ENCODE assay signal across 8 mouse cellular contexts in genomic region chr7:92742774-92743173, GRCm38 (mm10). TPM values are rescaled to one million over a fixed set of nuclear protein-coding genes. Genes with fewer than 3 reads are reported as not detected.
A peak's percentile ranks its signal among the peaks of the same experiment; 100 is the strongest.
DNase-seq lines count a peak whose midpoint lies in the region; ATAC-seq lines count a peak whose summit lies in the region.

No protein-coding gene starts in this region.

- no peak for ATAC-seq in embryonic facial prominence, embryonic 15.5 days (ENCODE audit: insufficient number of reproducible peaks, low FRiP score, low TSS enrichment, low read depth)
- ATAC-seq in intestine, embryonic 16.5 days: peak; percentile 26; the same call in 1 of the 2 replicates
- peak; percentile 46 for ATAC-seq in megakaryocyte-erythroid progenitor cell, adult 5-6 weeks (replicated peaks; ENCODE audit: low FRiP score, low TSS enrichment, poor library complexity, severe bottlenecking)
- ATAC-seq in megakaryocyte progenitor cell, adult 5-6 weeks (replicated peaks; ENCODE audit: poor library complexity): no peak

- peak overlapping the region; percentile 84 for H3K4me3 ChIP-seq in embryonic facial prominence, embryonic 15.5 days (replicated peaks)
- peak overlapping the region; percentile 74 for H3K4me3 ChIP-seq in intestine, embryonic 16.5 days (ENCODE audit: low read length)

- H3K36me3 ChIP-seq in embryonic facial prominence, embryonic 15.5 days: no peaks in the 10 kb centered on the region
- no peaks in the 10 kb centered on the region for H3K36me3 ChIP-seq in intestine, embryonic 16.5 days (ENCODE audit: control insufficient read depth, insufficient read depth, low read length)

- 2% methylated on average over 6 of the region's 6 CpGs for WGBS in embryonic facial prominence, embryonic 15.5 days
- under 1% methylated on average over 6 of the region's 6 CpGs for WGBS in intestine, embryonic 16.5 days

- H3K9ac ChIP-seq in embryonic facial prominence, embryonic 15.5 days: 0 out of 2 replicates have a peak overlapping the region, but pooled peaks have one; percentile 49
- peak overlapping the region; percentile 72 for H3K9ac ChIP-seq in intestine, embryonic 16.5 days (ENCODE audit: low read depth, low read length)

- peak overlapping the region; percentile 61; the same call in 1 of the 2 replicates for H3K27ac ChIP-seq in embryonic facial prominence, embryonic 15.5 days (replicated peaks)
- peak overlapping the region; percentile 84 for H3K27ac ChIP-seq in intestine, embryonic 16.5 days (ENCODE audit: low read length)

- peaks cover 27% of the 10 kb centered on the region for H3K4me1 ChIP-seq in embryonic facial prominence, embryonic 15.5 days
- peaks cover 18% of the 10 kb centered on the region for H3K4me1 ChIP-seq in intestine, embryonic 16.5 days (ENCODE audit: control insufficient read depth, insufficient read depth, low read length)

- H3K9me3 ChIP-seq in embryonic facial prominence, embryonic 15.5 days (replicated peaks): no peaks in the 10 kb centered on the region
- H3K9me3 ChIP-seq in intestine, embryonic 16.5 days (ENCODE audit: control insufficient read depth, low read length): no peaks in the 10 kb centered on the region

- peak overlapping the region; percentile 81 for H3K4me2 ChIP-seq in embryonic facial prominence, embryonic 15.5 days (replicated peaks)
- peak overlapping the region; percentile 77 for H3K4me2 ChIP-seq in intestine, embryonic 16.5 days (ENCODE audit: low read depth, low read length)

- no peaks in the 10 kb centered on the region for H3K27me3 ChIP-seq in embryonic facial prominence, embryonic 15.5 days
- H3K27me3 ChIP-seq in intestine, embryonic 16.5 days (replicated peaks; ENCODE audit: control insufficient read depth, insufficient read depth, low read length): no peaks in the 10 kb centered on the region

- DNase-seq in spleen, postnatal 10 days (ENCODE audit: low spot score in 2 of 2): peak; percentile 11 to 43
- no peak for DNase-seq in spleen, adult 12 weeks (ENCODE audit: low spot score)
- no peak for DNase-seq in right cerebral cortex, postnatal 14 days
- no peak for DNase-seq in adrenal gland, adult 8-10 months

RNA-seq across cellular contexts. Expression of gene Rab30, which starts 1.4 kb away (rescaled TPM):
- 21.4 and 21.8 TPM in 2 replicates for polyA plus RNA-seq in embryonic facial prominence, embryonic 15.5 days (2015; fragmentation: Nextera tagmentation; extraction: Ambion mirVana)
- 30.3 and 37.3 TPM in 2 replicates for polyA plus RNA-seq in intestine, embryonic 16.5 days (2015; fragmentation: Nextera tagmentation; extraction: Ambion mirVana)
- total RNA-seq in megakaryocyte-erythroid progenitor cell, adult 5-6 weeks (2014; fragmentation: Nextera tagmentation): 0.46 and 0.67 TPM in 2 replicates
- total RNA-seq in megakaryocyte-erythroid progenitor cell, adult 5-6 weeks (2017): 0.28 and 3.6 TPM in 2 replicates
- total RNA-seq in adrenal gland, adult 8-10 months (2022): 1 to 10 TPM; 4.6 to 8.5 (median 6.4) TPM
- total RNA-seq in megakaryocyte progenitor cell, adult 5-6 weeks (2015): 0.81 and 0.90 TPM in 2 replicates
- 0.08 and 0.41 TPM in 2 replicates for total RNA-seq in megakaryocyte progenitor cell, adult 5-6 weeks (2017)

Comparison
In these comparisons a context has a peak if more than half of its experiments do, and no peak if none do; other contexts are left out.
1. DNase-seq: peak in spleen, postnatal 10 days (2 of 2); none in spleen, adult 12 weeks (single experiment), right cerebral cortex, postnatal 14 days (single experiment) and adrenal gland, adult 8-10 months (single experiment).
2. ATAC-seq: peak in intestine, embryonic 16.5 days (single experiment) and megakaryocyte-erythroid progenitor cell, adult 5-6 weeks (single experiment); none in embryonic facial prominence, embryonic 15.5 days (single experiment) and megakaryocyte progenitor cell, adult 5-6 weeks (single experiment).